Comparison of ENCODE assay signal across 12 mouse cellular contexts in the genomic region with DNA sequence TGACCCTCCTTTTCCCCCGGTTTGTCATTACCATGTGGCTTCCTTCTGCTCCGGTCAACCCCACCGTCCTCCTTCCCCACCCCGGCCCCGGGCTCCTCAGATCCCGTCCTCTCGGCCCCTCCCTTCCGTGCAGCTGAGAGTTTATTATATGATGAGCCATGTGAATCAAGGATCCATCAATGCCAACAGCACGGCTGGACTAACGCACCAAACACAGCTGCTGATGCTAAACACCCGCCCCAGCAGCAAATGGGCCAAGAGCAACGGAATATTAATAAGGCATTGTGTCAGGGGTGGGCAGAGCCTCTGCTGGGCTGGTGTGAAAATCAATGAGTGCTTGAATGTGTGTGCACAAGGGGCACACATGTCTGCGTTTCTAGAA. TPM values are rescaled to one million over a fixed set of nuclear protein-coding genes. Genes with fewer than 3 reads are reported as not detected.
DNase-seq lines count a peak whose midpoint lies in the region; ATAC-seq lines count a peak whose summit lies in the region.
"Had no signal": no experiment of that assay in that cellular context is flagged by ENCODE, and none has a peak within 500 bp of the region (broad histone marks: within the 10 kb centered on the region; RNA-seq: fewer than 3 reads in every experiment).

No protein-coding gene starts in this region.

- 0 out of 2 replicates have a peak, but pooled peaks cover 5% of the 10 kb centered on the region for H3K36me3 ChIP-seq in hindbrain, embryonic 12.5 days
- H3K36me3 ChIP-seq in midbrain, embryonic 14.5 days (ENCODE audit: control insufficient read depth, insufficient read depth, low read length): no peaks in the 10 kb centered on the region

- H3K4me2 ChIP-seq in hindbrain, embryonic 12.5 days (replicated peaks): peak overlapping the region; percentile 35
- peak overlapping the region; percentile 44 for H3K4me2 ChIP-seq in midbrain, embryonic 14.5 days (ENCODE audit: low read length)

- 18% methylated on average over 13 of the region's 13 CpGs for WGBS in hindbrain, embryonic 12.5 days
- WGBS in midbrain, embryonic 14.5 days: 6% methylated on average over 13 of the region's 13 CpGs

- H3K27ac ChIP-seq in hindbrain, embryonic 12.5 days: peak overlapping the region; percentile 78
- H3K27ac ChIP-seq in midbrain, embryonic 14.5 days (replicated peaks; ENCODE audit: low read depth, low read length): peak overlapping the region; percentile 57
- H3K27ac ChIP-seq: heart, embryonic 10.5 days; macrophage had no signal

- no peak overlapping the region for H3K9ac ChIP-seq in hindbrain, embryonic 12.5 days
- peak overlapping the region; percentile 13; the same call in 1 of the 2 replicates for H3K9ac ChIP-seq in midbrain, embryonic 14.5 days (replicated peaks; ENCODE audit: low read length)

- H3K4me3 ChIP-seq in hindbrain, embryonic 12.5 days: no peak overlapping the region
- H3K4me3 ChIP-seq in midbrain, embryonic 14.5 days (replicated peaks; ENCODE audit: low read depth, low read length): no peak overlapping the region
- H3K4me3 ChIP-seq: heart, embryonic 10.5 days had no signal

- H3K27me3 ChIP-seq in hindbrain, embryonic 12.5 days: 0 out of 2 replicates have a peak, but pooled peaks cover 7% of the 10 kb centered on the region
- no peaks in the 10 kb centered on the region for H3K27me3 ChIP-seq in midbrain, embryonic 14.5 days (ENCODE audit: control insufficient read depth, insufficient read depth, low read length)

- ATAC-seq in hindbrain, embryonic 12.5 days (ENCODE audit: low FRiP score): peak; percentile 76
- peak; percentile 62 for ATAC-seq in midbrain, embryonic 14.5 days (ENCODE audit: low FRiP score, low TSS enrichment)

- intact Hi-C loops in heart, postnatal 14 days (cut with DNase I): loop anchor here (5.0 kb wide), 1 partner anchor 39 kb away; no protein-coding TSS in a partner anchor

- peaks cover 36% of the 10 kb centered on the region for H3K4me1 ChIP-seq in hindbrain, embryonic 12.5 days
- peaks cover 26% of the 10 kb centered on the region for H3K4me1 ChIP-seq in midbrain, embryonic 14.5 days (ENCODE audit: control insufficient read depth, insufficient read depth, low read length)

- peak; percentile 60 for DNase-seq in lung, postnatal 10 days
- no peak for DNase-seq in lung, adult 18-20 months
- DNase-seq in midbrain, embryonic 14.5 days: peak; percentile 58
- DNase-seq in thymus, postnatal 4 days: no peak
- DNase-seq in cerebellum, adult 9-10 months: no peak
- no peak for DNase-seq in heart, postnatal 14 days
- DNase-seq: cerebellum, adult 8-10 months; left cerebral cortex, postnatal 4 days; thymus, postnatal 14 days had no signal

- 0 out of 2 replicates have a peak, but pooled peaks cover 3% of the 10 kb centered on the region for H3K9me3 ChIP-seq in hindbrain, embryonic 12.5 days (replicated peaks)
- no peaks in the 10 kb centered on the region for H3K9me3 ChIP-seq in midbrain, embryonic 14.5 days (ENCODE audit: control insufficient read depth, low read length)

RNA-seq across cellular contexts. Expression of a gene that starts 58.1 kb away (rescaled TPM):
- polyA plus RNA-seq in hindbrain, embryonic 12.5 days (2016; fragmentation: Nextera tagmentation; extraction: Ambion mirVana): 0.98 and 1.2 TPM in 2 replicates
- polyA plus RNA-seq in midbrain, embryonic 14.5 days (2014; fragmentation: Nextera tagmentation; extraction: Ambion mirVana): 0.99 and 1.0 TPM in 2 replicates
- 10 to 100 TPM in 1 of 2 experiments, 1 to 10 TPM in 1; 9.0 to 10.9 TPM for total RNA-seq in heart, postnatal 14 days (2021)
- polyA plus RNA-seq: macrophage had no signal

Comparison
In these comparisons a context has a peak if more than half of its experiments do, and no peak if none do; other contexts are left out.
1. DNase-seq: peak in lung, postnatal 10 days (single experiment) and midbrain, embryonic 14.5 days (single experiment); none in lung, adult 18-20 months (0 of 2), thymus, postnatal 4 days (single experiment), cerebellum, adult 9-10 months (single experiment) and heart, postnatal 14 days (0 of 2).